Mouse (Mus musculus) bone marrow macrophage, adult 2 months (primary cell): ENCODE results near the gene Ezh1.

Experiments used
- CTCF ChIP-seq: IDR thresholded peaks from 2 replicates; pipeline ENCODE4 v1.5.1; 2012; ENCODE audit warnings: low read depth, mild to moderate bottlenecking, low read length, moderate library complexity
- POLR2A ChIP-seq: IDR thresholded peaks from 2 replicates; pipeline ENCODE4 v1.6.1; 2012; ENCODE audit warnings: mild to moderate bottlenecking, low read depth, low read length, borderline replicate concordance

- TF ChIP-seq CTCF = no peak
- no peak for TF ChIP-seq POLR2A
Measured at GRCm38 (mm10) chr11:101195101-101195500, 31.2 kb downstream of the Ezh1 start.
